Mouse (Mus musculus) myocyte (in vitro differentiated cells): ENCODE measurements around the gene Psma2. TPM values are rescaled to one million over a fixed set of nuclear protein-coding genes. Genes with fewer than 3 reads are reported as not detected.
A peak's percentile ranks its signal among the peaks of the same experiment; 100 is the strongest.

Experiments used
- H3K27me3 ChIP-seq: one replicate; pipeline ENCODE4 v1.6.1; 2011; ENCODE audit not compliant: control insufficient read depth, insufficient read depth, insufficient read length
- H3K36me3 ChIP-seq: one replicate; pipeline ENCODE4 v1.6.1; 2011; ENCODE audit not compliant: control insufficient read depth, insufficient read depth
- H3K4me2 ChIP-seq: one replicate; pipeline ENCODE4 v1.6.1; 2011; ENCODE audit warnings: low read depth, control low read depth
- H3K4me3 ChIP-seq: one replicate; pipeline ENCODE4 v1.5.1; 2011; ENCODE audit warnings: mild to moderate bottlenecking, control low read depth, moderate library complexity
- H3K79me2 ChIP-seq: one replicate; pipeline ENCODE4 v1.6.1; 2011; ENCODE audit not compliant: control insufficient read depth, insufficient read depth
- H3ac ChIP-seq: one replicate; pipeline ENCODE4 v1.6.1; 2011; ENCODE audit not compliant: control insufficient read depth, insufficient read length
- CEBPB ChIP-seq: IDR thresholded peaks from 2 replicates; pipeline ENCODE4 v1.6.1; 2011; ENCODE audit warnings: mild to moderate bottlenecking, moderate library complexity; ENCODE audit not compliant: poor library complexity, insufficient read depth, severe bottlenecking
- E2F4 ChIP-seq: IDR thresholded peaks from one replicate; pipeline ENCODE4 v1.6.1; 2011; ENCODE audit warnings: mild to moderate bottlenecking, control low read depth, moderate library complexity; ENCODE audit not compliant: insufficient read depth
- MAX ChIP-seq: IDR thresholded peaks from one replicate; pipeline ENCODE4 v1.6.1; 2011; ENCODE audit warnings: low read depth, mild to moderate bottlenecking, control low read depth
- MYOD1 ChIP-seq, 3 experiments: IDR thresholded peaks; one replicate each; pipeline ENCODE4 v1.6.1; 2011; ENCODE audit warnings: control low read depth in 2 of 3, low read depth in 2 of 3, mild to moderate bottlenecking in 2 of 3, moderate library complexity in 1 of 3; ENCODE audit not compliant: insufficient read length in 2 of 3, control insufficient read depth in 1 of 3
- MYOG ChIP-seq, 3 experiments: IDR thresholded peaks; one replicate each; pipeline ENCODE4 v1.6.1; 2011; ENCODE audit warnings: control low read depth in 2 of 3, low read depth in 2 of 3, mild to moderate bottlenecking in 2 of 3; ENCODE audit not compliant: insufficient read length in 2 of 3, control insufficient read depth in 1 of 3, insufficient read depth in 1 of 3
- POLR2A ChIP-seq: IDR thresholded peaks from one replicate; pipeline ENCODE4 v1.6.1; 2011; ENCODE audit warnings: low read depth, mild to moderate bottlenecking, control low read depth, moderate library complexity; ENCODE audit not compliant: insufficient read length
- POLR2AphosphoS2 ChIP-seq: IDR thresholded peaks from one replicate; pipeline ENCODE4 v1.6.1; 2011; ENCODE audit warnings: low read depth, control low read depth; ENCODE audit not compliant: insufficient read length
- REST ChIP-seq: IDR thresholded peaks from one replicate; pipeline ENCODE4 v1.6.1; 2011; ENCODE audit warnings: mild to moderate bottlenecking, control low read depth, moderate library complexity; ENCODE audit not compliant: insufficient read depth, insufficient read length
- SRF ChIP-seq: IDR thresholded peaks from one replicate; pipeline ENCODE4 v1.6.1; 2011; ENCODE audit warnings: low read depth; ENCODE audit not compliant: control insufficient read depth, insufficient read length
- TCF12 ChIP-seq: IDR thresholded peaks from one replicate; pipeline ENCODE4 v1.6.1; 2011; ENCODE audit warnings: mild to moderate bottlenecking, control low read depth; ENCODE audit not compliant: poor library complexity, insufficient read depth, severe bottlenecking
- TCF3 ChIP-seq: IDR thresholded peaks from one replicate; pipeline ENCODE4 v1.6.1; 2011; ENCODE audit warnings: low read depth, control low read depth; ENCODE audit not compliant: insufficient read length
- USF1 ChIP-seq: IDR thresholded peaks from one replicate; pipeline ENCODE4 v1.6.1; 2011; ENCODE audit warnings: low read depth, mild to moderate bottlenecking, control low read depth, moderate library complexity
- polyA plus RNA-seq: library from polyadenylated mRNA; unstranded; fragments of >200 nt; fragmentation: generic; extraction: Trizol; gene quantifications from one replicate; pipeline ENCODE4 v1.2.1, GENCODE M21; 2012; ENCODE audit warnings: missing spikeins

Gene Psma2
- polyA plus RNA-seq, 1 experiment: 85.8 TPM

GRCm38 (mm10) chr13:14612463-14612862 is 577 bp upstream of the Psma2 start:
- Histone ChIP-seq H3K4me2 (peak overlapping the region; percentile 65), H3K79me2 (peaks cover 53% of the 10 kb centered on the region), H3K4me3 (peak overlapping the region; percentile 80), H3K36me3 (peaks cover 34% of the 10 kb centered on the region), H3K27me3 (no peaks in the 10 kb centered on the region), H3ac (peak overlapping the region; percentile 85)
- TF ChIP-seq REST (no peak), TCF3 (no peak), USF1 (no peak), MYOG (IDR thresholded peaks at IDR 0.05; ENCODE audit: control insufficient read depth in 1 of 3, insufficient read depth in 1 of 3, insufficient read length in 2 of 3, low read depth in 2 of 3) (no peak), MYOD1 (IDR thresholded peaks at IDR 0.05; ENCODE audit: control insufficient read depth in 1 of 3, insufficient read length in 2 of 3, low read depth in 2 of 3) (no peak), CEBPB (no peak), TCF12 (no peak), POLR2A (no peak), POLR2AphosphoS2 (no peak), E2F4 (no peak), SRF (no peak), MAX (no peak)

GRCm38 (mm10) chr13:14613553-14613952 is 513 bp downstream of the Psma2 start:
- Histone ChIP-seq H3K4me3 (peak overlapping the region; percentile 80), H3K4me2 (peak overlapping the region; percentile 64), H3K27me3 (no peaks in the 10 kb centered on the region), H3K79me2 (peaks cover 53% of the 10 kb centered on the region), H3ac (peak overlapping the region; percentile 85), H3K36me3 (peaks cover 42% of the 10 kb centered on the region)
- TF ChIP-seq SRF: no peak
- no peak for TF ChIP-seq MYOG (IDR thresholded peaks at IDR 0.05; ENCODE audit: control insufficient read depth in 1 of 3, insufficient read depth in 1 of 3, insufficient read length in 2 of 3, low read depth in 2 of 3)
- no peak for TF ChIP-seq MAX
- TF ChIP-seq POLR2A: no peak
- no peak for TF ChIP-seq TCF12
- no peak for TF ChIP-seq USF1

GRCm38 (mm10) chr13:14618724-14619123 is 5.7 kb downstream of the Psma2 start:
- TF ChIP-seq SRF (no peak), MYOG (IDR thresholded peaks at IDR 0.05; ENCODE audit: control insufficient read depth in 1 of 3, insufficient read depth in 1 of 3, insufficient read length in 2 of 3, low read depth in 2 of 3) (no peak), CEBPB (no peak), TCF12 (no peak), TCF3 (no peak), MYOD1 (IDR thresholded peaks at IDR 0.05; ENCODE audit: control insufficient read depth in 1 of 3, insufficient read length in 2 of 3, low read depth in 2 of 3) (no peak), REST (no peak), POLR2A (no peak), E2F4 (no peak), POLR2AphosphoS2 (no peak), MAX (no peak), USF1 (no peak)
- Histone ChIP-seq H3K79me2 (peaks cover 36% of the 10 kb centered on the region), H3K27me3 (no peaks in the 10 kb centered on the region), H3K4me3 (no peak overlapping the region), H3K4me2 (no peak overlapping the region), H3K36me3 (peaks cover 54% of the 10 kb centered on the region), H3ac (no peak overlapping the region)

DNA sequence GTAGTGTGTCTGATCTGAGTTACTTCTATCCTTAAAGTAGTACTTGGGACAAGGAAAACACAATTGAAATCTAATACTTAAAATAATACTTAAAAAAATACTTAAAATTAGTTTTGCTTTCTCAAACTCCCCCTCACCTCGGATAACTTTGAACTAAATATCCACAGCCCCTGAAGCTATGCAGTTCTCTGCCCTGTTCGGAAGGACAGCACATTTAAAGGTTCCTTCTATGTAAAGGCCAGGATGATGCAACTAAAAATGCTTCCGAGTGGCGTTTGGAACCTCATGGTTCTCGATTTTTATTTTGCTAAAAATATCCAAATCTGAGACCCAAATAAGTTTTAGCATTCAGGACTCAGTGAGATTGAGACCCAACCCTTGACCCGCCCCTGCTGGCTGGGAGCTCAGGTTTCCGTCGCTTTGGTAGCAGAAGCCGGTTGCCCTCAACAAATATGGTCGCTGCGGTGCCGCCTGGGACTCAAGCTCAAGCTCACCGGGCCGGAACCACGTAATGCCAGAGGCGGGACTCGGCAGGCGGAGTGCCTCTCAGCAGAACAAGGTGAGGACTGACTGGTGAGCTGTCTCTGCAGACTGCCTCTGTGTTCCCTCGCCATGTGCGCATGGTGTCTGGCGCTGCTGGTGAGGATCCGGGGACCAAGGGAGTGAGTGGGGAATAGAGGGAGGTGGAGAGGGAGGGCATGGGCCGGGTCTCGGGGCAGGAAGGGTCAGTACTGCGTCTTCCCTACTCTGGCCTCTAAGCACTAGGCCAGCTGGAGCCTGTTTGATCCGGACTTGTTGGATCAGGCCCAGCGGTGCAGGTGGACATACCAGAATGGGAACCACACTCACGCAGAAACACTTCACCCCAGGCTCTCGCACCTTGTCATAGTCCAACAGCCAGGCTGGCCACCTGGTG is 16.9 kb downstream of the Psma2 start, which contains the start of gene AW209491:
AW209491 (plus strand) TSS at position 429 of the 916 bp plus-strand sequence.
- H3K36me3 ChIP-seq: peaks cover 31% of the 10 kb centered on the region
- no peaks in the 10 kb centered on the region for H3K27me3 ChIP-seq
- TF ChIP-seq REST: no peak
- no peak for TF ChIP-seq E2F4
- peak; percentile 90 for TF ChIP-seq POLR2A
- TF ChIP-seq TCF3: no peak
- TF ChIP-seq MYOG (IDR thresholded peaks at IDR 0.05; ENCODE audit: control insufficient read depth in 1 of 3, insufficient read depth in 1 of 3, insufficient read length in 2 of 3, low read depth in 2 of 3): peak in 1 of 3 experiments; percentile 32
- no peak for TF ChIP-seq MYOD1 (IDR thresholded peaks at IDR 0.05; ENCODE audit: control insufficient read depth in 1 of 3, insufficient read length in 2 of 3, low read depth in 2 of 3)
- peak; percentile 99 for TF ChIP-seq POLR2AphosphoS2
- no peak for TF ChIP-seq USF1
- TF ChIP-seq CEBPB: peak; percentile 46; the same call in 1 of the 2 replicates
- H3K4me3 ChIP-seq: peak within 1 kb of the TSS; percentile 85
- H3ac ChIP-seq: peak within 1 kb of the TSS; percentile 20
- H3K79me2 ChIP-seq: peaks cover 11% of the 10 kb centered on the region
- H3K4me2 ChIP-seq: peak within 1 kb of the TSS; percentile 76

DNA sequence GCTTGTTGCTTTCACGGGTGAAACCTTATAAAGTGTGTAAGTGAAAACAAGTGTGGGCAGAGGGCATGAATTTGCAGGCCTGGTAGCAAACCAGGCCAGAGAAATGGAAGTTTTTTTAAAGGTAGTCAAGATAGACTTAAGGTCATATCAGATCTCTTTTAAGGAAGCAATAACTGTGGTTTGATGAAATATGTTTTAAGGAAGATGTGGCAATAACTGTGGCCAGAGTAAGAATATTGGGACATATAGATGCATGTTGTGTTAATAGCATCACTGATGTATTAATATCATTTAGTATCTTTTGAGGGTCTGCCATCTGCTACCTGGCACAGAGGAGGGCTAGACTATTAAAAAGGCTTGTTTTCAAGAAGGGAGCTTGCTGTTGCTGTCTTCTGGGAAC is 27.0 kb downstream of the Psma2 start:
- Histone ChIP-seq H3K4me3 (no peak overlapping the region), H3ac (no peak overlapping the region), H3K4me2 (no peak overlapping the region), H3K27me3 (no peaks in the 10 kb centered on the region), H3K79me2 (no peaks in the 10 kb centered on the region), H3K36me3 (peaks cover 4% of the 10 kb centered on the region)
- TF ChIP-seq POLR2AphosphoS2 (no peak), REST (no peak), E2F4 (no peak), USF1 (no peak), TCF12 (no peak), SRF (no peak), MYOG (IDR thresholded peaks at IDR 0.05; ENCODE audit: control insufficient read depth in 1 of 3, insufficient read depth in 1 of 3, insufficient read length in 2 of 3, low read depth in 2 of 3) (no peak), MAX (no peak), MYOD1 (IDR thresholded peaks at IDR 0.05; ENCODE audit: control insufficient read depth in 1 of 3, insufficient read length in 2 of 3, low read depth in 2 of 3) (no peak), POLR2A (no peak), CEBPB (no peak), TCF3 (no peak)
